Mouse (Mus musculus) brain, embryonic 18.5 days (tissue): ENCODE data around the gene Crlf1.

Experiments
- DNase-seq: peaks from one replicate; pipeline ENCODE4 v3.0.0-alpha.2; 2012; ENCODE audit warnings: low read depth, low spot score

Gene Crlf1

DNA sequence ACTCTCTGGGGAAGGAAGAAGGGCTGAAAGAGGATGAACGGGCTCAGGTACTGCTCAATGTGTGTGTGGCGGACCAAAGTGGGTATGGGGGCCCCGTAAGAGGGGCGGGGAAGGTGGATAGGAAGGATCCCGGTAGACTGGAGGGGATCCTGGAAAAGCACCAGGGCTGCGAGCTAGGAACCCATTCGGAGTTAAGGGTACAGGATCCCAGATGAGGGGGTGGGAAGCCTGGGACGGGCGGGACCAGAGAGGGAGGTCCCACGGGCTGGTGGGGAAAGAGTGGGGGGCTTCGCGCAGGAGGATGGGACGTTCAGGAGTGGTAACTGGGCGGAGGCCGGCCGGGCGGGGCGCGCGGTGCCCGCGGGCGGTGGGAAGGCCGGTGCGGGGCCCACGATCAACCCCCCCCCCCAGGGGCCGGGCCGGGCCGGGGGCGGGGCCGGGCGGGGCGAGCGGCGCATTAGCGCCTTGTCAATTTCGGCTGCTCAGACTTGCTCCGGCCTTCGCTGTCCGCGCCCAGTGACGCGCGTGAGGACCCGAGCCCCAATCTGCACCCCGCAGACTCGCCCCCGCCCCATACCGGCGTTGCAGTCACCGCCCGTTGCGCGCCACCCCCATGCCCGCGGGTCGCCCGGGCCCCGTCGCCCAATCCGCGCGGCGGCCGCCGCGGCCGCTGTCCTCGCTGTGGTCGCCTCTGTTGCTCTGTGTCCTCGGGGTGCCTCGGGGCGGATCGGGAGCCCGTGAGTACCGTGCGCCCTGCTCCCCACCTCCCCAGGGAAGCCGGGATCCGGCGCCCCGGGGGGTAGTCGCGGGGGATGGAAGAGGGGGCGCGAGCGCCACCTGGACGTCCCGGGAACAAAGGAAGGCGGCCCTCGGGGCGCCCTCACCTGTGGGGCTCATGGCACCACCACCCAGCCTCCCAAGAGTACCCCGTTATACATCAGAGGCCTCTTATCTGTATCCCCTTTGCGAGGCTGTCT, at the start of gene Crlf1:
Gene Crlf1, plus strand, starts transcription at position 495 of the 977 bp plus-strand sequence.
- DNase-seq: no peak

DNA sequence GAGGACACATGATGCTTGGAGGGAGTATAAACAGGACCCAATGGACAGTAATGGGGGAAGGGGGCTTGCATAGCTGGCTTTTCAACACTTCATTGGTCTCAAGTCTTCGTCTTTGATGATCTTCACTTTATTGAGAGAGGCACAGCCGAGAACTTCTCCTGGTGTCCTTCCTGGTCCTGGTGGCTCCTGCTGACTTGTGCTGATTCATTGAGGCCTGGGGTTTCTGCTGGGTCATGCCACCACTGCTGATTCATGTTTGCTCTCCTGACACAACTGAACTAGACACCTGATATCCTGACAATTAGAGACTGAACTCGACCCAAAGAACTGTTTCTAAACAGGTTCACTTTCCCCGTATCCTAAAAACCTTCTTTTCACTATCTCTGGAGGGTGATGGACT, 49.6 kb upstream of the Crlf1 start:
- DNase-seq: no peak

- DNase-seq: no peak
Observed at GRCm38 (mm10) chr8:70445988-70446387, 47.0 kb upstream of the Crlf1 start.

DNA sequence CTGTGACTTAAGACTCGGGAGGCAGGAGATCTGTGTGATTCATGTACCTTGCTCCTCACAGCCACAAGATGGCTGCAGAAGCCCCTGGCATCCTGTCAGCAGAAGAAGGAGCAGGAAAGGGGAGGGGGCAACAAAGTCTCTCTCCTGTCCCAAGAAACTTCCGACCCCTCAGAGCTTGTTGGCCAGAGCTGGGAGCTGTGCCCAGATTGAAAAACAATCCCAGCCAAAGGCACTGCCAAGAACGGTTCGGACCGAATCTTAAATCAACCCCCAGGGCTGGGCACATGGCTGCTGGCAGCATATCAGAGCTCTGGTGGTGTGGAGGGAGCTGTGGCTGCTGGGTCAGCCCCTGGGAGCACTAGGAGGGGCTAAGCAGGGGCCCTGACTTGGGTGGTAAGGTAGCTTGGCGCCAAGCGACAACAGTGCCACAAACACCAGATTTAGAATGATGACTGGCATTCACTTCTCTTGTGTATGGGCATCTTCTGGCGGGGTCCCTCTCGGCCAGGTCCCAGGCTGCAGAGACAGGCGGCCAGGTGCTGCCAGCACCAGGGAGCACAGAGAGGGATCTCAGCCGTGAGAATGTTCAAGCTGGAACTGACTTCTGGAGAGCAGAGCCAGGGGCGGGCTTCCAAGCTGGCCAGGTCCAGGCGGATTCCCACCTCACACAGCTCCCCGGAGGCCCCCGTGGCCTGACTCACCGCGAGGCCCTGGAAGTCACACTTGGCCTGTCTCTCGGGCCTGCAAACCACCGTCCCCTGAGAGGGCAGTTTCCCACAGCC, 45.1 kb upstream of the Crlf1 start:
- peak; percentile 37 for DNase-seq

- no peak for DNase-seq
Observed at GRCm38 (mm10) chr8:70452196-70452966, 40.6 kb upstream of the Crlf1 start.

DNA sequence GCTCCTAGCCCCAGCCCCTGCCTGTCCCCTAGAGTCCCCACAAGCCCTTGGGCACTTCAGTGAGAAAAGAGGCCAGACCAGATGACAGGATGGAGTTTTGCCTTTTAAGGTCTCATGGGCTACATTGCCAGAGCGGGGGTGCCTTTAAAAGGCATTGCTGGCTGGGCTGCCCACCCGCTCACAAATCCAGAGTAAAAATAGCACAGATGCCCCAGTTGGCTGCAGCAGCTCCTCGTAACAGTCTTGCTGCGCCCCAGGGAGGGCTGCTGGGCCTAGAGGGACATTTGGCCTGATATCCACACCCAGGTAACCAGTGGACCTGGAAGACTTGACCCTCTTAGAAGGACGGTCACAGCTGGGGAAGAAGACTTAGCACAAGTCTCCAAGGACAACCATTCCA, 39.1 kb upstream of the Crlf1 start:
- DNase-seq: no peak

DNA sequence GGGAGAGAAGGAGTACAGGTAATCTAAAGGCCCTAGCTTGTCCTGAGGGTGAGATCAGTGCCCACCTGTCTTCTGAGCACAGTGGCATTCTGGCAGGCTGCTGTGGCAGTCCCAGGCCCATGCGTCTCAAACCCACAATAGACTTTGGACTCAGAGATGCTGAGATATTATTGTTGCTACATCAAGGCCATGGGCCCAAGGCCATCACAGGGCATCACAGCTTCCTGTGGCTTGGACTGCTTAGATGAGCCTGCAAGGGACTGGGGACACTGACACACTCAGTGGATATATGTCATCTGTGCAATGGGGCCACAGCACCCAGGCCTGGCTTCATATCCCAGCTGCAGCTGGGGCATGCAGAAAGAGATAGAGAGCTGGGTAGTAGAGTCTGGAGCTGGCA, 36.0 kb upstream of the Crlf1 start:
- no peak for DNase-seq

DNA sequence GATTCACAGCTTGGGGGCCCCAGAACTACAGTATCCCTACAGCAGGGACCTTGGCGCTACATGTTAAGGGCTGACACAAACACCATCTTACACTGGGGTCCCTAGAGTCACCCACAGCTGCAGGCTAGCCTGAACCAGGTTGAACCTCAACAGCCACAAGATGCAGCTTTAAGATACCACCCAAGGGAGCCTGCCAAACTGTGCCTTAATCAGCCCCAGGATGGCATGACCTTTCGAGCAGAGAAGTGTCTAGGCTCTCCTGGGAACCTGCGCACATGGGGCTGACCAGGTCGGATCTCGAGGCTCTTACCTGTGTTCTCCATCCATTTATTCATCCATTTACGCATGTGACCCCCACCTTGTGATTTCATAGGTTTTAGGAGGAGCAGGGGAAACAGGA, 35.1 kb upstream of the Crlf1 start:
- DNase-seq: no peak

GRCm38 (mm10) chr8:70458462-70458861, 34.5 kb upstream of the Crlf1 start:
- no peak for DNase-seq

DNA sequence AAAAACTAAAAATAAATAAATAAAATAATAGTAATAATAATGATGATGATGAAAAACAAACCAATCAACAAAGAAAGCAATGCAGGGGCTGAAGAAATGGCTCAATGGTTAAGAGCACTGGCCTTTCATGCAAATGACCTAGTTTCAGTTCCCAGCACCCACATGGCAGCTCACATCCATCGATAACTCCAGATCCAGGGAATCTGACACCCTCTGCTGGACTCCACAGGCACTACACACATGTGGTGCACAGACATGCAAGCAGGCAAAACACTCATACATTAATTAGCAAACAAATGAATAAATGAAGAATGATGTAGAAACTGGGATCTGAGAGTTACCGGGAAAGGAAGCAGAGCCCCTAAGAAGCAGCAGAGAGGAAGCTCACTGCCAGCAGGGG, 33.3 kb upstream of the Crlf1 start:
- DNase-seq: no peak

GRCm38 (mm10) chr8:70460199-70460598, 32.8 kb upstream of the Crlf1 start:
- no peak for DNase-seq

DNA sequence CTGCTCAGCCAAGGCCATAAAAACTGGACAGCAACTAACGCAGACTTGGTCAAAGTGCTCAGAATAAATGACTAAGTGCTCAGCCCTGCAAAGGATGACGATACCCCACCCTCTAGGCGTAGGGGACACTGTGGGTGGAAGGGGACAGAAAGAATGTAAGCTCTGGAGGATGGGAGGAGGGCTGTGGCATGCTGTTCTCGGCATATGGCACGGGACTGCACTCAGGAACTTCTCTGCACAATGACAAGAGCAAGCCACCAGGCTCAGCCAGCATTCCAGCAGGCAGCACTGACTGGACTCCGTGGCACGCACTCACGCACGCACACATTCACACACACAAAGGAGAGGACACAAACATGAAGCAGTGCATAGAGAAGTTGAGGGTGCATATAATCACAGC, 32.4 kb upstream of the Crlf1 start:
- no peak for DNase-seq

DNA sequence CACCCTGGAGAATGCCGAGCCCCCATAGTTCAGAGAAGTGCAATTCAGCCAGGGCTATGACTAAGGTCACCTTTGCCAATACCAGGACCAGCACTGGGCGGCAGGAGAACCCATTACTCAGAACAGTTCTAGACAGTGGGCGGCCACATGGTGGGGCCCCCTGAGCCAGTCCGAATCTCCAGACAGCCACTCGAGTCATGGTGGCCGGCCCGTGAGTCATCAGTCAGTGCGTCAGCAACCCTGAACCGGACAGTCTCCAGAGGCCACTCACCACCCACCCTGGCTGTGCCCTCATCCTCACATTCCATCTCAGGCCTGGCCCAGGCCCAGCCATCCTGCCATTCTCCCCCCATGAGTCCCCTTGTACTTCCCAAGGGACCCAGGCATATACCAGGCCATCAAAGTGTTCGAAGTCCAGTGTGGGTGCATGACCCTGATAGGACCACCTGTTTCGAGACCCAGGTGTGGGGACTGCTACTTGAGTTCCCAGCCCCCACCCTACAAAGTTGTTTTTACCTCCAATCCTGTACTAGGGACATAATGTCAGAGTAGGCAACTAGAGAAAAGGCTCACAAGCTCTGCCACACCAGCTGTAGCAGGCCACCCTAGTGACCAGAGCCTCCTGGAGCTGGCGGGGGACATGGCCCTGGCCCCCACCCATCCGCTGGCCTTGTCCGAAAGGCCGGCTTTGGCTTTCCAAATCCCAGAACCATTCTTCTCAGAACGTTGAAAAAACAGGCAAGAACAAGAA, 31.0 kb upstream of the Crlf1 start:
- no peak for DNase-seq

DNA sequence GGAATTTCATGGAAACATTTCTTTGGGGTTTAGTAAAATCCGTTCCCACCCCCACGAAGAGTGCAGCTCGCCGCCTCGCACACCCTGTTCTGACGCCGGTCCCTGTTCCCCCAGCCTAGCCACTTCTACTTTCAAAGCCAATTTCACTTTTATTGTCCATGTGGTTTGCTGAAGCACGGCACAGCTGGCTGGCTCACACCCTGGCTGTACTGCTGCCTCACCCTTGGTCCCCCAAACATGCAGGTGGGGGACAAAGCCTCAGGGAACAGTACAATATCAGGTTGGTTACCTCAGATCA, 30.5 kb upstream of the Crlf1 start:
- DNase-seq: no peak

- no peak for DNase-seq
Observed at GRCm38 (mm10) chr8:70463306-70463705, 29.7 kb upstream of the Crlf1 start.

- no peak for DNase-seq
Observed at GRCm38 (mm10) chr8:70464162-70464561, 28.8 kb upstream of the Crlf1 start.

- DNase-seq: no peak
Observed at GRCm38 (mm10) chr8:70465701-70466100, 27.3 kb upstream of the Crlf1 start.

DNA sequence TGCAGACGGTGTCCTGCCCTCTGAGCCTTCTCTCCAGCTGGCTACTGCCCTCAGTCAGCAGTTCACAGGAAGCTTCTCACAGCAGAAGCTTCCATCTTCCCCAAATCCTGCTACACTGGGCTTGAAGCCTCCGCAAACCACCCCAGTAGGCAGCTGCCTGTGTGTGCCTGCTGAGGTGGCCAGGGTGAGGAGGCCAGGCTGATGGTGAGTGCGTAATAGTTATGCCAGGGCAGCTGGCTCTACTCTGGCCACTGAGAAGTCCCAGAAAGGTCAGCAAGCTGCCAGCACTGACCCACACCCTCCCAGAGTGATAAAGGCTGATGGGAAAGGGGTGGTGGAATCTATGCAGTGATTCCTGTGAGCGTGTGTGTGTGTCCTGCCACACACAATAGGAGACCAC, 26.7 kb upstream of the Crlf1 start:
- no peak for DNase-seq

DNA sequence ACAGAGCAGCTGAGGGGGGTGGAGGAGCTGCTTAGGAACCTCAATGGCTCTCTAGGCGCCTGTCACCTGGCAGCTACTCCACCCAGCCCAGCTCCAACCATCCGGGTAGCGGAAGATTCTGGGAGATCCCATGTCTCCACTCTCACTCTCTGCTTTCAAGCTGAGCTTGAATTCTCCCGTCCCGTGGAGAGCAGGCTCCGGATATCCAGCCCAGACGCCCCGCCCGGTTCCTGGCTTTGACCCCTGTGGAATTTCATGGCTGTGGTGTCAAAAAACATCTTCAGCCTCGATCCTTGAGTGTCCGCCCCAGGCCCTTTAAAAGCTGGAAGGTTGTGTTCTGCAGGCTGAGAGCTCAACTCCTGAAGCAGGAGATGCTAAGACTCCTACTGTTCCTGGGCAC, 26.2 kb upstream of the Crlf1 start:
- no peak for DNase-seq

DNA sequence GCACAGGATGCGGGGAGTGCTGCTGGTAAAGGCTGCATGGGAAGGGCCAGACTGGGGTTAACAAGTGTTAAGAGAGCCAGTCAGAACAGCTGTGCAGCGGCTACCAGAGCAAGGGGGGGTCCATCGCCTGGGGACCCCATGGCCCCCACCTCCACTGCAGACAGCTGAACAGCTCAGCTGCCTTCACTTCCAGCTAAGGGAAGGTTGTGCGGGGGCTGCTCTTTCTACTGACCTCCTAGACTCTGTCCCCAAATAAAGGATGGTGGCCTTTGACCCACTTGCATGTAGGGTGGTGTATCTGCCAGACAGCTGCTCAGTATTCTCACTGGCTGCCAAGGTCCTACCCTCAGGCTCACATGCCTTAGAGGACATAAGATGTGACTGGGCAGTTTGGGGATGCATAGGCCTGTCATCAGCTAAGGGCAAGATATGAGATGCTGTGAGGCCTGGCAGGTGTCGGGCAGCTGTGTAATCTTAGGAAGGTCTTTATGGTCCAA, 25.7 kb upstream of the Crlf1 start:
- DNase-seq: no peak

- no peak for DNase-seq
Observed at GRCm38 (mm10) chr8:70467907-70468306, 25.1 kb upstream of the Crlf1 start.
